Mouse (Mus musculus) spleen, adult 2 months (tissue): Measurements from ENCODE around the gene Xylt1. TPM values are rescaled to one million over a fixed set of nuclear protein-coding genes. Genes with fewer than 3 reads are reported as not detected.
A peak's percentile ranks its signal among the peaks of the same experiment; 100 is the strongest.

Experiments
- DNase-seq, 2 experiments: peaks; one replicate each; pipeline versions ENCODE4 v3.0.0 to v3.0.0-alpha.2; 2012 to 2021; ENCODE audit warnings: low spot score in 2 of 2, low read depth in 1 of 2
- H3K27ac ChIP-seq: fragments of 200-500 bp; 2 replicates; pipeline ENCODE4 v1.5.1; 2012; ENCODE audit warnings: low read length, inconsistent platforms; ENCODE audit not compliant: insufficient read depth
- H3K27me3 ChIP-seq: fragments of 200-500 bp; 2 replicates; pipeline ENCODE4 v1.6.1; 2012; ENCODE audit warnings: mild to moderate bottlenecking, moderate library complexity, low read length, inconsistent platforms; ENCODE audit not compliant: control insufficient read depth, insufficient read depth
- H3K36me3 ChIP-seq: fragments of 200-500 bp; 2 replicates; pipeline ENCODE4 v1.6.1; 2012; ENCODE audit warnings: mild to moderate bottlenecking, low read length, inconsistent platforms; ENCODE audit not compliant: control insufficient read depth, insufficient read depth
- H3K4me1 ChIP-seq: fragments of 200-500 bp; 2 replicates; pipeline ENCODE4 v1.6.1; 2011; ENCODE audit warnings: inconsistent platforms; ENCODE audit not compliant: control insufficient read depth, insufficient read depth, insufficient read length
- H3K4me3 ChIP-seq: fragments of 200-500 bp; 2 replicates; pipeline ENCODE4 v1.5.1; 2011; ENCODE audit warnings: mild to moderate bottlenecking, inconsistent platforms; ENCODE audit not compliant: insufficient read depth, insufficient read length; ENCODE audit errors: extremely low read depth
- CTCF ChIP-seq: fragments of 200-500 bp; IDR thresholded peaks from 2 replicates; pipeline ENCODE4 v1.5.1; 2011; ENCODE audit warnings: mild to moderate bottlenecking, inconsistent platforms; ENCODE audit not compliant: insufficient read depth, insufficient read length, insufficient replicate concordance; ENCODE audit errors: extremely low read depth
- POLR2A ChIP-seq: fragments of 200-500 bp; IDR thresholded peaks from 2 replicates; pipeline ENCODE4 v1.6.1; 2011; ENCODE audit warnings: low read depth, low read length, inconsistent platforms
- WGBS: fragments of 180-500 bp; shearing (Covaris S2); methylation state at CpG from one replicate; pipeline ENCODE4 v1.1.7; 2018; 5-methylcytosine and 5-hydroxymethylcytosine counted together
- polyA plus RNA-seq: library from polyadenylated mRNA; depleted of rRNA; stranded (reverse); fragments of >200 nt; gene quantifications from 2 replicates; pipeline ENCODE4 v1.2.3, GENCODE M21; 2012

Xylt1 gene
- polyA plus RNA-seq, 1 experiment, result 7.8 TPM

DNA sequence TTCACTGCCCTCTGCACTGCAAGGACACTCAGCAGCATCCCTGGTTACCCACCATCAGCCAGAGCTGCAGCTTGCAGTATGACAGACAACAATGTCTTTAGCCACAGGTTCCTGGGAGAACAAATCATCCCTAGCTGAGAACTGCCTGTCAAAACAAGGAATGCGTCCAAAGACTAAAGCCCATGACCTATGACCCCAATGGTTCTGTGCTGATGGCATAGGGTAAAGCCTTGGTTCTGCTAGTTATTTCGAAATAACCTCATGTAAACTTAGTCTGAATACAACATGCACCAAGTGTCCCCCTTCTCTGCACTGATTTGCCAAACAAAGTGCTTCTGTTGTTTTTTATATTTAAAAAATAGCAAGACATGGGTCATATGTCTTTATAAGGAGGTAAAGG, 103.8 kb downstream of the Xylt1 start:
- Histone ChIP-seq H3K4me1 (peaks cover 51% of the 10 kb centered on the region), H3K27me3 (no peaks in the 10 kb centered on the region), H3K36me3 (no peaks in the 10 kb centered on the region), H3K4me3 (no peak overlapping the region), H3K27ac (0 out of 2 replicates have a peak overlapping the region, but pooled peaks have one; percentile 50)
- WGBS, result 76% methylated on average over 2 of the region's 2 CpGs
- TF ChIP-seq CTCF (no peak), POLR2A (no peak)
- no peak for DNase-seq

DNA sequence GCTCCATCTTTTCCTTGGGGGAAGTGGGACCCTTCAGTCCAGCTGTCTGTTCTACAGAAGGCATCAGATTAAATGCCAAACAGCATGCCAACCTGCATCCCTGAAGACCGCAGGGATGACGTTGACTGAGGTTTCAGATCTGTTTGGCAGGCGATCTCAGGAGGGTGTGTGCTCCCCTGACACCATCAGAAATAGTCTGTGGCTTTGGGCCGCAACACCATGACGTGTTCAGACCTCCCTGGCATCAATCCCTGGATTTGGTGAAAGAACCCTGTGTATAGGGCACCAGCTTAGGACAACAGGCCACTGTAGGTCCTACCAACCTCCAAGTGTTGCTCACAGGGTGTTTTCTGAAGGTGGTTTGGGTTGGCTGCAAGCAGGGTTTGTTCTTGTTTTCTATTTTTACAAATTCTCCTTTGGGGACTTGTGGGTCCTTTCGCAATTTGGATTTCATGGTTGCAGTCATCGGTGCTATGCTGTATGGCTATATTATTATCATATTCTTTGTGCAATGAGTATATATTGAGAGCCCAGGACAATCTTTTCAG, 104.3 kb downstream of the Xylt1 start:
- Histone ChIP-seq H3K27me3 (no peaks in the 10 kb centered on the region), H3K36me3 (no peaks in the 10 kb centered on the region), H3K27ac (peak overlapping the region; percentile 55), H3K4me3 (no peak overlapping the region), H3K4me1 (peaks cover 51% of the 10 kb centered on the region)
- DNase-seq, result peak in 1 of 2 experiments; percentile 16
- 38% methylated on average over 7 of the region's 7 CpGs for WGBS
- TF ChIP-seq POLR2A (no peak), CTCF (no peak)

GRCm38 (mm10) chr7:117486425-117487172, 105.8 kb downstream of the Xylt1 start:
- no peak for TF ChIP-seq CTCF
- no peak for TF ChIP-seq POLR2A
- Histone ChIP-seq H3K4me1 (peaks cover 56% of the 10 kb centered on the region), H3K27ac (peak overlapping the region; percentile 73), H3K27me3 (no peaks in the 10 kb centered on the region), H3K36me3 (no peaks in the 10 kb centered on the region), H3K4me3 (no peak overlapping the region)
- DNase-seq, result peak; percentile 35 to 67
- WGBS, result 8% methylated on average over 7 of the region's 7 CpGs

DNA sequence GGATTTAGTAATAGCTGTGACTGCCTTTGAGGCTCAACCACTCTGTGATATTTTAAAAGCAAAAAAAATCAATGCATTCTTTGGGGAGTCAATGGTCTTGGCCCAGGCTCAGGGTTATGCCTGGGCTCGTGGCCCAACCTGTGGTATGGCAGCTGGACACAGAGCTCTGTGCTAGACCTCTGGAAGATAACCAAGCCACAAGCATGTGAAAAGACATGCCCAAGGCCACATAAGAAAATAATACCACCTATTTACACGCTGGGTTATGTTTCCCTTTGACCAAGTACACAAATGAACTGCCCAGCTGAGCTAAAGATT, 106.4 kb downstream of the Xylt1 start:
- H3K4me1 ChIP-seq, result peaks cover 56% of the 10 kb centered on the region
- no peaks in the 10 kb centered on the region for H3K27me3 ChIP-seq
- DNase-seq, result no peak
- WGBS, result 83% methylated on average over 2 of the region's 2 CpGs
- H3K27ac ChIP-seq, result peak overlapping the region; percentile 73
- TF ChIP-seq POLR2A, result no peak
- TF ChIP-seq CTCF, result no peak
- no peak overlapping the region for H3K4me3 ChIP-seq
- no peaks in the 10 kb centered on the region for H3K36me3 ChIP-seq

- WGBS, result 89% methylated on average over 5 of the region's 5 CpGs
- Histone ChIP-seq H3K36me3 (peaks cover 1% of the 10 kb centered on the region; the same call in 1 of the 2 replicates), H3K4me1 (peaks cover 31% of the 10 kb centered on the region), H3K27me3 (no peaks in the 10 kb centered on the region), H3K4me3 (no peak overlapping the region), H3K27ac (no peak overlapping the region)
- TF ChIP-seq CTCF (no peak), POLR2A (no peak)
- no peak for DNase-seq
These were observed 109.2 kb downstream of the Xylt1 start for GRCm38 (mm10) chr7:117489973-117490372.

- H3K27me3 ChIP-seq, result no peaks in the 10 kb centered on the region
- H3K4me1 ChIP-seq, result peaks cover 24% of the 10 kb centered on the region
- no peak overlapping the region for H3K4me3 ChIP-seq
- TF ChIP-seq POLR2A (no peak), CTCF (no peak)
- DNase-seq, result no peak
- WGBS, result 45% methylated on average over 9 of the region's 9 CpGs
- H3K27ac ChIP-seq, result 0 out of 2 replicates have a peak overlapping the region, but pooled peaks have one; percentile 1
- H3K36me3 ChIP-seq, result peaks cover 1% of the 10 kb centered on the region; the same call in 1 of the 2 replicates
These were observed 109.9 kb downstream of the Xylt1 start for GRCm38 (mm10) chr7:117490500-117491205.

- Histone ChIP-seq H3K36me3 (peaks cover 1% of the 10 kb centered on the region; the same call in 1 of the 2 replicates), H3K4me3 (no peak overlapping the region), H3K27ac (no peak overlapping the region), H3K27me3 (no peaks in the 10 kb centered on the region), H3K4me1 (peaks cover 19% of the 10 kb centered on the region)
- DNase-seq, result no peak
- no peak for TF ChIP-seq POLR2A
- no peak for TF ChIP-seq CTCF
- WGBS, result 66% methylated on average over 5 of the region's 5 CpGs
These were observed 110.7 kb downstream of the Xylt1 start for GRCm38 (mm10) chr7:117491495-117491894.
